Mouse (Mus musculus) olfactory bulb, adult 2 months (tissue): ENCODE data around the gene Serinc3.

Source experiments
- CTCF ChIP-seq: fragments of 200-500 bp; IDR thresholded peaks from 2 replicates; pipeline ENCODE4 v1.5.1; 2012; ENCODE audit warnings: low read depth, mild to moderate bottlenecking, low read length, moderate library complexity; ENCODE audit not compliant: insufficient read depth
- POLR2A ChIP-seq: fragments of 200-500 bp; IDR thresholded peaks from 2 replicates; pipeline ENCODE4 v1.6.1; 2012; ENCODE audit warnings: mild to moderate bottlenecking, low read depth, low read length, moderate library complexity; ENCODE audit not compliant: insufficient read depth

GRCm38 (mm10) chr2:163617232-163617863 is 27.6 kb downstream of the Serinc3 start:
- TF ChIP-seq POLR2A (no peak), CTCF (no peak)
